Comparison of ENCODE assay signal across 8 mouse cellular contexts in the genomic region with DNA sequence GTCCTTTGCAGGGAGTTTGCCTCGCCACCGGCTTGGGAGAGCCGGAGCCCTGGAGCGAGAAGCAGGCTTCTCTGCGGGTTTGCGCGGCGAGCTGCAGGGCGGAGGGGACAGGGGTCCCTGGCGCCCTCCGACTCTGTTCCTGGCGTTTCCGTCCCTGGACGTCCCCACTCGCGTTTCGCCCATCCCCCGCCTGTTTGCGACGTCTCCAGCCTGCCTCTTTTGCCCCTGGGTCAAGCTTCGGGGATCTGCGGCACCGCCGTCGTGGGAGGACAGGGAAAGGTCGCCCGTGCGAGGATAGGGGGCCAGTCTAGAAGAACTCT. TPM values are rescaled to one million over a fixed set of nuclear protein-coding genes. Genes with fewer than 3 reads are reported as not detected.
DNase-seq lines count a peak whose midpoint lies in the region; ATAC-seq lines count a peak whose summit lies in the region.

No protein-coding gene starts in this region.

- H3K9me3 ChIP-seq in kidney, embryonic 14.5 days (ENCODE audit: control insufficient read depth, low read length) = no peaks in the 10 kb centered on the region
- H3K9me3 ChIP-seq in embryonic facial prominence, embryonic 11.5 days (replicated peaks; ENCODE audit: control insufficient read depth, low read length) = no peaks in the 10 kb centered on the region
- H3K9me3 ChIP-seq in hindbrain, embryonic 15.5 days = no peaks in the 10 kb centered on the region
- no peaks in the 10 kb centered on the region for H3K9me3 ChIP-seq in midbrain, embryonic 13.5 days

- under 1% methylated on average over 28 of the region's 28 CpGs for WGBS in kidney, embryonic 14.5 days
- 1% methylated on average over 28 of the region's 28 CpGs for WGBS in embryonic facial prominence, embryonic 11.5 days
- WGBS in hindbrain, embryonic 15.5 days = under 1% methylated on average over 28 of the region's 28 CpGs
- WGBS in midbrain, embryonic 13.5 days = under 1% methylated on average over 27 of the region's 28 CpGs

- H3K4me2 ChIP-seq in kidney, embryonic 14.5 days (replicated peaks; ENCODE audit: low read depth, low read length) = peak overlapping the region; percentile 91
- peak overlapping the region; percentile 87 for H3K4me2 ChIP-seq in embryonic facial prominence, embryonic 11.5 days (ENCODE audit: low read depth, low read length)
- H3K4me2 ChIP-seq in hindbrain, embryonic 15.5 days = peak overlapping the region; percentile 88
- peak overlapping the region; percentile 80 for H3K4me2 ChIP-seq in midbrain, embryonic 13.5 days (replicated peaks)

- no peak overlapping the region for H3K27ac ChIP-seq in kidney, embryonic 14.5 days (ENCODE audit: low read depth, low read length)
- H3K27ac ChIP-seq in embryonic facial prominence, embryonic 11.5 days (replicated peaks; ENCODE audit: low read depth, low read length) = no peak overlapping the region
- no peak overlapping the region for H3K27ac ChIP-seq in hindbrain, embryonic 15.5 days (replicated peaks)
- H3K27ac ChIP-seq in midbrain, embryonic 13.5 days = no peak overlapping the region

- no peak for DNase-seq in kidney, adult 11 months
- DNase-seq in embryonic facial prominence, embryonic 11.5 days (ENCODE audit: low spot score) = no peak
- DNase-seq in urinary bladder, postnatal 36 days (ENCODE audit: low spot score in 2 of 2) = no peak
- no peak for DNase-seq in urinary bladder, postnatal 25 days (ENCODE audit: low spot score)

- peak overlapping the region; percentile 51 for H3K9ac ChIP-seq in kidney, embryonic 14.5 days (ENCODE audit: low read depth, low read length)
- H3K9ac ChIP-seq in embryonic facial prominence, embryonic 11.5 days (replicated peaks; ENCODE audit: low read length) = peak overlapping the region; percentile 39
- H3K9ac ChIP-seq in hindbrain, embryonic 15.5 days = peak overlapping the region; percentile 39
- 0 out of 2 replicates have a peak overlapping the region, but pooled peaks have one; percentile 56 for H3K9ac ChIP-seq in midbrain, embryonic 13.5 days (replicated peaks)

- H3K4me3 ChIP-seq in kidney, embryonic 14.5 days (ENCODE audit: low read length) = peak overlapping the region; percentile 58
- H3K4me3 ChIP-seq in embryonic facial prominence, embryonic 11.5 days (ENCODE audit: low read depth, low read length) = peak overlapping the region; percentile 42
- H3K4me3 ChIP-seq in hindbrain, embryonic 15.5 days = peak overlapping the region; percentile 51
- H3K4me3 ChIP-seq in midbrain, embryonic 13.5 days (replicated peaks) = peak overlapping the region; percentile 50

- H3K4me1 ChIP-seq in kidney, embryonic 14.5 days (ENCODE audit: control insufficient read depth, insufficient read depth, low read length) = peaks cover 23% of the 10 kb centered on the region
- H3K4me1 ChIP-seq in embryonic facial prominence, embryonic 11.5 days (ENCODE audit: control insufficient read depth, insufficient read depth, low read length) = peaks cover 11% of the 10 kb centered on the region; the same call in 1 of the 2 replicates
- peaks cover 38% of the 10 kb centered on the region for H3K4me1 ChIP-seq in hindbrain, embryonic 15.5 days (replicated peaks)
- peaks cover 27% of the 10 kb centered on the region for H3K4me1 ChIP-seq in midbrain, embryonic 13.5 days (replicated peaks)

- H3K27me3 ChIP-seq in kidney, embryonic 14.5 days (ENCODE audit: control insufficient read depth, insufficient read depth, low read length) = peaks cover 46% of the 10 kb centered on the region
- peaks cover 49% of the 10 kb centered on the region for H3K27me3 ChIP-seq in embryonic facial prominence, embryonic 11.5 days (ENCODE audit: control insufficient read depth, insufficient read depth, low read length)
- peaks cover 29% of the 10 kb centered on the region for H3K27me3 ChIP-seq in hindbrain, embryonic 15.5 days
- H3K27me3 ChIP-seq in midbrain, embryonic 13.5 days = peaks cover 78% of the 10 kb centered on the region

- peak; percentile 5; the same call in 1 of the 2 replicates for ATAC-seq in kidney, embryonic 14.5 days (ENCODE audit: low FRiP score, low TSS enrichment)
- ATAC-seq in embryonic facial prominence, embryonic 11.5 days (replicated peaks; ENCODE audit: insufficient number of reproducible peaks, low FRiP score, low TSS enrichment, low read depth) = no peak
- no peak for ATAC-seq in hindbrain, embryonic 15.5 days (ENCODE audit: low FRiP score, low read depth)
- 0 out of 2 replicates have a peak, but pooled peaks have one; percentile 15 for ATAC-seq in midbrain, embryonic 13.5 days
- no peak for ATAC-seq in monocyte, adult 5-6 weeks (replicated peaks; ENCODE audit: insufficient number of reproducible peaks, low FRiP score, low TSS enrichment, poor library complexity, severe bottlenecking)

- H3K36me3 ChIP-seq in kidney, embryonic 14.5 days (ENCODE audit: control insufficient read depth, insufficient read depth, low read length) = no peaks in the 10 kb centered on the region
- H3K36me3 ChIP-seq in embryonic facial prominence, embryonic 11.5 days (replicated peaks; ENCODE audit: control insufficient read depth, insufficient read depth, low read depth, low read length) = no peaks in the 10 kb centered on the region
- no peaks in the 10 kb centered on the region for H3K36me3 ChIP-seq in hindbrain, embryonic 15.5 days
- no peaks in the 10 kb centered on the region for H3K36me3 ChIP-seq in midbrain, embryonic 13.5 days

RNA-seq across cellular contexts. Expression of a gene that starts 0.4 kb away (rescaled TPM):
- polyA plus RNA-seq in kidney, embryonic 14.5 days (2014; fragmentation: Nextera tagmentation; extraction: Ambion mirVana) = 1.2 and 1.3 TPM in 2 replicates
- 0.80 and 3.2 TPM in 2 replicates for polyA plus RNA-seq in embryonic facial prominence, embryonic 11.5 days (2014; fragmentation: Nextera tagmentation; extraction: Ambion mirVana)
- polyA plus RNA-seq in hindbrain, embryonic 15.5 days (2015; fragmentation: Nextera tagmentation; extraction: Ambion mirVana) = 10.7 and 13.0 TPM in 2 replicates
- 2.3 and 2.4 TPM in 2 replicates for polyA plus RNA-seq in midbrain, embryonic 13.5 days (2015; fragmentation: Nextera tagmentation; extraction: Ambion mirVana)
- total RNA-seq in monocyte, adult 5-6 weeks (2017) = not detected in 3 replicates

Comparison
In these comparisons a context has a peak if more than half of its experiments do, and no peak if none do; other contexts are left out.
1. ATAC-seq: peak in kidney, embryonic 14.5 days (single experiment) and midbrain, embryonic 13.5 days (single experiment); none in embryonic facial prominence, embryonic 11.5 days (single experiment), hindbrain, embryonic 15.5 days (single experiment) and monocyte, adult 5-6 weeks (single experiment).
2. Peak in every context shown above with its lines, with median percentiles within 50 percentile points of each other: H3K4me2 ChIP-seq, H3K4me3 ChIP-seq and H3K9ac ChIP-seq.